Mouse (Mus musculus) kidney, embryonic 16.5 days (tissue): ENCODE data around the gene Cfap69. TPM values are rescaled to one million over a fixed set of nuclear protein-coding genes. Genes with fewer than 3 reads are reported as not detected.
"Not testable (repeated sequence)": the region's sequence is repeated elsewhere in the genome, so short reads cannot be mapped to it uniquely, and the experiment has no call there.

Experiments
- ATAC-seq: fragments of 200-750 bp; cut with Nextera tagmentation; 2 replicates; pipeline ENCODE4 v1.8.0; 2017; ENCODE audit warnings: moderate TSS enrichment; ENCODE audit not compliant: low FRiP score, low TSS enrichment
- H3K27ac ChIP-seq: fragments of 300-500 bp; sonication (generic); 2 replicates; pipeline ENCODE4 v1.5.1; 2014; ENCODE audit warnings: low read length
- H3K27me3 ChIP-seq: fragments of 300-500 bp; sonication (generic); 2 replicates; pipeline ENCODE4 v1.6.1; 2014; ENCODE audit warnings: low read length, control low read depth, mixed read lengths; ENCODE audit not compliant: insufficient read depth
- H3K36me3 ChIP-seq: fragments of 300-500 bp; sonication (generic); 2 replicates; pipeline ENCODE4 v1.6.1; 2014; ENCODE audit warnings: low read length, control low read depth, mixed read lengths; ENCODE audit not compliant: insufficient read depth
- H3K4me1 ChIP-seq: fragments of 300-500 bp; sonication (generic); 2 replicates; pipeline ENCODE4 v1.6.1; 2014; ENCODE audit warnings: low read length, control low read depth, mixed read lengths; ENCODE audit not compliant: insufficient read depth
- H3K4me2 ChIP-seq: fragments of 300-500 bp; sonication (generic); replicated peaks from 2 replicates; pipeline ENCODE4 v1.6.1; 2014; ENCODE audit warnings: low read depth, low read length
- H3K4me3 ChIP-seq: fragments of 300-500 bp; sonication (generic); 2 replicates; pipeline ENCODE4 v1.5.1; 2014; ENCODE audit warnings: mild to moderate bottlenecking, low read length
- H3K9ac ChIP-seq: fragments of 300-500 bp; sonication (generic); replicated peaks from 2 replicates; pipeline ENCODE4 v1.6.1; 2014; ENCODE audit warnings: low read length
- H3K9me3 ChIP-seq: fragments of 300-500 bp; sonication (generic); 2 replicates; pipeline ENCODE4 v1.6.1; 2016; ENCODE audit warnings: low read length, control low read depth
- WGBS: fragments of 180-500 bp; shearing (Covaris S2); extraction: QIAGEN DNeasy Blood & Tissue Kit; methylation state at CpG from one replicate; pipeline ENCODE4 v1.1.7; 2014; 5-methylcytosine and 5-hydroxymethylcytosine counted together
- polyA plus RNA-seq: library from polyadenylated mRNA; unstranded; fragments of >200 nt; fragmentation: Nextera tagmentation; extraction: Ambion mirVana; gene quantifications from 2 replicates; pipeline ENCODE4 v1.2.1, GENCODE M21; 2015

Gene Cfap69
- polyA plus RNA-seq, 1 experiment from 2014 or later = 2.8 TPM

DNA sequence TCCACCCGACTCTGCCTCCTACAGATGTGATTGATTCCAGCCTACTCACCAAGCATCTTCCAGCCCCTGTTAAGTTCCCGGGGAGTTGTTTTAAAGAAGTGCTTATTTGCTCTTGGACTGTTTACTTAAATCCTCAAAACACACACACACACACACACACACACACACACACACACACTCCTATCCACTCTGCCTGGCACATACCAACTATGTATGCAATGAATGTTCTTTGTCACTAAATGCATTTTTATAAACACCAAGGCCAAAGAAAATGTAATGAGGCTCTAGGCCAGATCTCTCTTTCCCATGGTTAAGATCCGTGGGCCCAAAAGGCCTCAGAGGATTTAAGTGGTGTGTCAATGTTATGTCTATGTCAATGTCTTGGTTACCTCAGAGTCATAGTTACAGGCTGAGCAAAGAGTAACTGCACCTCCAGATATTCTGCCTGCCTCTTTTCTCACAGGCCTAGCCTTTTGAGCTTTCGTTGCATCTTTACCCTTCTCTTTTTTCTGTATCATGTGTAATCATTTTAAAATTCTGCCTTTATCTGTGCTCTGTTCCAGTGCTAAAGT lies 28.2 kb upstream of the Cfap69 start:
- 65% methylated on average over 4 of the region's 4 CpGs for WGBS
- no peak for ATAC-seq
- no peaks in the 10 kb centered on the region for H3K27me3 ChIP-seq

GRCm38 (mm10) chr5:5688945-5689540 lies 25.0 kb upstream of the Cfap69 start:
- no peak overlapping the region for H3K9ac ChIP-seq
- 70% methylated on average over 8 of the region's 8 CpGs for WGBS

More for the DNA sequence above, 28.2 kb upstream of the Cfap69 start:
- Histone ChIP-seq H3K4me3 (peak overlapping the region; percentile 81), H3K27ac (no peak overlapping the region), H3K36me3 (no peaks in the 10 kb centered on the region), H3K4me2 (peak overlapping the region; percentile 86), H3K9me3 (no peaks in the 10 kb centered on the region), H3K4me1 (peaks cover 16% of the 10 kb centered on the region), H3K9ac (no peak overlapping the region)

DNA sequence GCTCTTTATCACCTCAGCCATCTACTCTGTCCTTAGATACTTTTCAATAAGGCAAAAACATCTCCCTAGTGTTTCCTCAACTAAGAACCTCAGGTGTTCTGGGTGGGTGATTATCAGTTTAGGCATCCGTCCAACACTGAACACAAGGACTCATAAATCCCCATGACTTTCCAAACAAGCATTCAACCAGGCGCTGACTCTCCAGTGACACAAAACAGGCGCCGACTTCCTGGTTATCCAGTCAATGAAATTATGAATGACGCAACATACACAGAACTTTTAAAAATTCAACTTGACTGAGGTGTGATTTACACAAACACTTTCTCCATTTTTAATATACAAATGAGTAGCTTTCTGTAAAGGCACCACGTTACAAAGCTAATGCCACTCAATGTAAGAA lies 24.2 kb upstream of the Cfap69 start:
- H3K4me1 ChIP-seq = peaks cover 20% of the 10 kb centered on the region
- H3K27me3 ChIP-seq = no peaks in the 10 kb centered on the region
- H3K9me3 ChIP-seq = no peaks in the 10 kb centered on the region
- WGBS = 47% methylated on average over 6 of the region's 6 CpGs
- H3K9ac ChIP-seq = no peak overlapping the region
- H3K36me3 ChIP-seq = no peaks in the 10 kb centered on the region
- no peak overlapping the region for H3K4me2 ChIP-seq
- H3K27ac ChIP-seq = no peak overlapping the region
- ATAC-seq = no peak
- H3K4me3 ChIP-seq = no peak overlapping the region

More at GRCm38 (mm10) chr5:5688945-5689540, 25.0 kb upstream of the Cfap69 start:
- H3K4me2 ChIP-seq = no peak overlapping the region
- ATAC-seq = no peak
- no peak overlapping the region for H3K4me3 ChIP-seq
- H3K36me3 ChIP-seq = no peaks in the 10 kb centered on the region
- no peak overlapping the region for H3K27ac ChIP-seq
- no peaks in the 10 kb centered on the region for H3K9me3 ChIP-seq
- peaks cover 20% of the 10 kb centered on the region for H3K4me1 ChIP-seq
- no peaks in the 10 kb centered on the region for H3K27me3 ChIP-seq

DNA sequence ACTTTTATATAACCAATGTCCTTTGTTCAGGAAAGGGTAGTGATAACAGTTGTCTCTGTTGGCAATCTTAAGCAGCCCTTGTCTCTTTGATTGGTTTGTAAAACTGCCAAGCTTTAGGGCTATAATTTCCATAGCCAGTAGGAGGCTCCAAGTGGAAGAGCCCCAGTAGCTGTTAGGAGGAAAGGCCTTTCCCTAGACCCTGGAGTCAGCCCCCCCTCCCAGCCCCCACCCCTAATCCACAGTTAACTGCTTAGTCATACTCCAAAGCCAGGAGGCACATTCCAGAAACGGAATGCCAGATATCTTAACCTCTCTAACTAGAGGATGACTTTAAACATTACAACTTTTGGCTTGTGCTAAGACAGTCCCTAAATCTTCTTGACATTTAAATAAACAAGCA lies 22.9 kb upstream of the Cfap69 start:
- Histone ChIP-seq H3K4me3 (no peak overlapping the region), H3K4me1 (peaks cover 17% of the 10 kb centered on the region), H3K4me2 (no peak overlapping the region), H3K27ac (no peak overlapping the region), H3K9ac (no peak overlapping the region), H3K36me3 (no peaks in the 10 kb centered on the region), H3K27me3 (no peaks in the 10 kb centered on the region), H3K9me3 (no peaks in the 10 kb centered on the region)
- WGBS = 8% methylated on average over 1 of the region's 1 CpGs
- ATAC-seq = peak; percentile 77

GRCm38 (mm10) chr5:5684946-5685345 lies 20.9 kb upstream of the Cfap69 start:
- not testable (repeated sequence) for H3K36me3 ChIP-seq, H3K4me3 ChIP-seq, H3K27me3 ChIP-seq, H3K27ac ChIP-seq, ATAC-seq, H3K9ac ChIP-seq, H3K4me2 ChIP-seq, H3K9me3 ChIP-seq
- H3K4me1 ChIP-seq = peaks cover 17% of the 10 kb centered on the region
- 80% methylated on average over 2 of the region's 2 CpGs for WGBS

DNA sequence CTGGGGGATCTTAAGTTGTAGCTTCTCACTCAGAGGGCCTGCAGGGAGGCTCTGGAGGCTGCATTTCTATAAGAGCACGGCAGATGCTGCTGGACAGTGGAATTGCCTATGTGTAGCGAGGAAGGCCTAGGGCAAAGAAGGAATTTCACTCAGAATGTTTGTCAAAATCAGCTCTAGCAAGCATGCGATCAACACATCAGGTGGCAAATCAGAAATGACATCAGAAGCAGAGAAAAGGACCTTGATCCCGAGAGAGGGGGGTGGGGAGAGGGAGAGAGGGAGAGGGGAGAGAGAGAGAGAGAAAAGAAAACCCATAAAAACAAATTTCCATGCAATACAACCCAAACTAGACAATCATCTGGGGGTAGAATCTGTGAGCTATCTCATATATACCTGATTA lies 19.3 kb upstream of the Cfap69 start:
- H3K9me3 ChIP-seq = no peaks in the 10 kb centered on the region
- no peak overlapping the region for H3K27ac ChIP-seq
- peaks cover 9% of the 10 kb centered on the region for H3K4me1 ChIP-seq
- no peaks in the 10 kb centered on the region for H3K27me3 ChIP-seq
- 76% methylated on average over 4 of the region's 4 CpGs for WGBS
- no peak for ATAC-seq
- H3K4me2 ChIP-seq = no peak overlapping the region
- no peak overlapping the region for H3K4me3 ChIP-seq
- H3K9ac ChIP-seq = no peak overlapping the region
- no peaks in the 10 kb centered on the region for H3K36me3 ChIP-seq

DNA sequence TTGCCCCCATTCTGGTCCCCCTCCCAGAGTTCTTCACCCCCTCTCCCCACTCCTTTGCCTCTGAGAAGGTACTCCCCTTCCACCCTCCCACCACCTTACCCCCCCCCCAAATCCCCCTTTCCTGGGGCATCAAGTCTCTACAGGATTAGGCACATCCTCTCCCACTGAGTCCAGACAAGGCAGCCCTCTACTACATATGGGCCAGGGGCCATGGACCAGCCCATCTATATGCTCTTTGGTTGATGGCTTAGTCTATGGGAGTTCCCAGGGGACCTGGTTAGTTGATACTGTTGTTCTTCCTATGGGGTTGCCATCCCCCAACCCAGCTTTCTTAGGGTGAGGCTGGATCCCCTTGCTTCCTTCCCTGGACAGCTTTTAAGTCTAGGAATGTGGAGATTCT lies 15.4 kb upstream of the Cfap69 start:
- no peaks in the 10 kb centered on the region for H3K27me3 ChIP-seq
- H3K4me3 ChIP-seq = no peak overlapping the region
- H3K9ac ChIP-seq = no peak overlapping the region
- H3K36me3 ChIP-seq = no peaks in the 10 kb centered on the region
- no peak overlapping the region for H3K27ac ChIP-seq
- ATAC-seq = peak; percentile 27; the same call in 1 of the 2 replicates
- no peak overlapping the region for H3K4me2 ChIP-seq
- H3K9me3 ChIP-seq = no peaks in the 10 kb centered on the region
- H3K4me1 ChIP-seq = no peaks in the 10 kb centered on the region

GRCm38 (mm10) chr5:5676082-5676481 lies 12.0 kb upstream of the Cfap69 start:
- H3K27ac ChIP-seq = no peak overlapping the region
- no peaks in the 10 kb centered on the region for H3K4me1 ChIP-seq
- H3K9ac ChIP-seq = no peak overlapping the region
- 0 out of 2 replicates have a peak, but pooled peaks cover 5% of the 10 kb centered on the region for H3K36me3 ChIP-seq
- H3K4me2 ChIP-seq = no peak overlapping the region
- no peaks in the 10 kb centered on the region for H3K9me3 ChIP-seq
- 73% methylated on average over 3 of the region's 3 CpGs for WGBS
- ATAC-seq = no peak
- no peaks in the 10 kb centered on the region for H3K27me3 ChIP-seq
- H3K4me3 ChIP-seq = no peak overlapping the region

- no peak for ATAC-seq
- Histone ChIP-seq H3K36me3 (0 out of 2 replicates have a peak, but pooled peaks cover 5% of the 10 kb centered on the region), H3K9ac (no peak overlapping the region), H3K4me3 (no peak overlapping the region), H3K4me2 (no peak overlapping the region), H3K27me3 (no peaks in the 10 kb centered on the region), H3K9me3 (no peaks in the 10 kb centered on the region), H3K27ac (no peak overlapping the region), H3K4me1 (peaks cover 4% of the 10 kb centered on the region; the same call in 1 of the 2 replicates)
- 76% methylated on average over 7 of the region's 7 CpGs for WGBS
Measured at GRCm38 (mm10) chr5:5668920-5669319, 4.9 kb upstream of the Cfap69 start.

- Histone ChIP-seq H3K36me3 (no peaks in the 10 kb centered on the region), H3K4me3 (peak overlapping the region; percentile 70), H3K4me1 (peaks cover 4% of the 10 kb centered on the region; the same call in 1 of the 2 replicates), H3K9ac (peak overlapping the region; percentile 68), H3K27me3 (no peaks in the 10 kb centered on the region), H3K4me2 (peak overlapping the region; percentile 94), H3K27ac (no peak overlapping the region), H3K9me3 (no peaks in the 10 kb centered on the region)
- WGBS = 55% methylated on average over 6 of the region's 6 CpGs
- ATAC-seq = peak; percentile 6; the same call in 1 of the 2 replicates
Measured at GRCm38 (mm10) chr5:5664371-5664926, 410 bp upstream of the Cfap69 start.
